Mouse (Mus musculus): ENCODE measurements around the gene Plekha5. TPM values are rescaled to one million over a fixed set of nuclear protein-coding genes. Genes with fewer than 3 reads are reported as not detected.
A peak's percentile ranks its signal among the peaks of the same experiment; 100 is the strongest.
"Not testable (repeated sequence)": the region's sequence is repeated elsewhere in the genome, so short reads cannot be mapped to it uniquely, and the experiment has no call there.

The Plekha5 gene
- total RNA-seq, 2 experiments from 2014 or later: 0.60 TPM; not detected in 1

GRCm38 (mm10) chr6:140601175-140601574, 177.3 kb downstream of the Plekha5 start:
- no peak for ATAC-seq (replicated peaks; ENCODE audit: low FRiP score, poor library complexity, severe bottlenecking)

- no peak for ATAC-seq (replicated peaks; ENCODE audit: low FRiP score, poor library complexity, severe bottlenecking)
Observed at GRCm38 (mm10) chr6:140603228-140603944, 179.5 kb downstream of the Plekha5 start.

- not testable (repeated sequence) for ATAC-seq (replicated peaks; ENCODE audit: low FRiP score, poor library complexity, severe bottlenecking)
Observed at GRCm38 (mm10) chr6:140605173-140605572, 181.3 kb downstream of the Plekha5 start.

- ATAC-seq (replicated peaks; ENCODE audit: low FRiP score, poor library complexity, severe bottlenecking): no peak
Observed at GRCm38 (mm10) chr6:140605732-140606131, 181.9 kb downstream of the Plekha5 start.

GRCm38 (mm10) chr6:140606534-140606933, 182.7 kb downstream of the Plekha5 start:
- no peak for ATAC-seq (replicated peaks; ENCODE audit: low FRiP score, poor library complexity, severe bottlenecking)

GRCm38 (mm10) chr6:140608666-140609065, 184.8 kb downstream of the Plekha5 start:
- no peak for ATAC-seq (replicated peaks; ENCODE audit: low FRiP score, poor library complexity, severe bottlenecking)

- ATAC-seq (replicated peaks; ENCODE audit: low FRiP score, poor library complexity, severe bottlenecking): no peak
Observed at GRCm38 (mm10) chr6:140609533-140609932, 185.7 kb downstream of the Plekha5 start.

- ATAC-seq (replicated peaks; ENCODE audit: low FRiP score, poor library complexity, severe bottlenecking): no peak
Observed at GRCm38 (mm10) chr6:140610117-140610516, 186.3 kb downstream of the Plekha5 start.

GRCm38 (mm10) chr6:140611282-140611681, 187.4 kb downstream of the Plekha5 start:
- ATAC-seq (replicated peaks; ENCODE audit: low FRiP score, poor library complexity, severe bottlenecking): no peak

GRCm38 (mm10) chr6:140611893-140612473, 188.1 kb downstream of the Plekha5 start:
- ATAC-seq (replicated peaks; ENCODE audit: low FRiP score, poor library complexity, severe bottlenecking): no peak

GRCm38 (mm10) chr6:140613822-140614221, 190.0 kb downstream of the Plekha5 start:
- no peak for ATAC-seq (replicated peaks; ENCODE audit: low FRiP score, poor library complexity, severe bottlenecking)

- ATAC-seq (replicated peaks; ENCODE audit: low FRiP score, poor library complexity, severe bottlenecking): no peak
Observed at GRCm38 (mm10) chr6:140614711-140615110, 190.9 kb downstream of the Plekha5 start.

GRCm38 (mm10) chr6:140620531-140621349, 196.9 kb downstream of the Plekha5 start:
- ATAC-seq (replicated peaks; ENCODE audit: low FRiP score, poor library complexity, severe bottlenecking): no peak

GRCm38 (mm10) chr6:140621622-140622021, 197.8 kb downstream of the Plekha5 start:
- no peak for ATAC-seq (replicated peaks; ENCODE audit: low FRiP score, poor library complexity, severe bottlenecking)

- ATAC-seq (replicated peaks; ENCODE audit: low FRiP score, poor library complexity, severe bottlenecking): peak; percentile 18; the same call in 1 of the 2 replicates
Observed at GRCm38 (mm10) chr6:140622391-140623225, 198.8 kb downstream of the Plekha5 start, which contains the start of gene Aebp2. Gene Aebp2 (plus strand): TSS chr6:140622663.

- peak; percentile 92 for ATAC-seq (replicated peaks; ENCODE audit: low FRiP score, poor library complexity, severe bottlenecking)
Observed at GRCm38 (mm10) chr6:140623226-140624095, 199.6 kb downstream of the Plekha5 start.

GRCm38 (mm10) chr6:140624096-140625051, 200.5 kb downstream of the Plekha5 start:
- peak; percentile 8 for ATAC-seq (replicated peaks; ENCODE audit: low FRiP score, poor library complexity, severe bottlenecking)

Measured in erythroblast, adult 5-6 weeks (primary cell).